Mouse (Mus musculus): ENCODE data around the gene Usp29. TPM values are rescaled to one million over a fixed set of nuclear protein-coding genes. Genes with fewer than 3 reads are reported as not detected.
A peak's percentile ranks its signal among the peaks of the same experiment; 100 is the strongest.

The Usp29 gene
- polyA plus RNA-seq, 1 experiment from 2014 or later = 9.6 TPM

- Histone ChIP-seq H3K27me3 (no peaks in the 10 kb centered on the region), H3K36me3 (no peaks in the 10 kb centered on the region), H3K4me2 (no peak overlapping the region), H3K9me3 (no peaks in the 10 kb centered on the region), H3K27ac (no peak overlapping the region; the same call in 1 of the 2 replicates), H3K4me1 (peaks cover 10% of the 10 kb centered on the region), H3K9ac (no peak overlapping the region), H3K4me3 (no peak overlapping the region)
- WGBS = 68% methylated on average over 3 of the region's 3 CpGs
- no peak for ATAC-seq (ENCODE audit: insufficient number of reproducible peaks, low FRiP score, low TSS enrichment, low read depth)
Measured at GRCm38 (mm10) chr7:6793811-6794210, 63.4 kb downstream of the Usp29 start.

- H3K9ac ChIP-seq = no peak overlapping the region
- H3K4me2 ChIP-seq = no peak overlapping the region
- peak overlapping the region; percentile 17; the same call in 1 of the 2 replicates for H3K27ac ChIP-seq
- no peak overlapping the region for H3K4me3 ChIP-seq
- no peaks in the 10 kb centered on the region for H3K9me3 ChIP-seq
- ATAC-seq (ENCODE audit: insufficient number of reproducible peaks, low FRiP score, low TSS enrichment, low read depth) = no peak
- H3K27me3 ChIP-seq = no peaks in the 10 kb centered on the region
- WGBS = 53% methylated on average over 2 of the region's 2 CpGs
- H3K36me3 ChIP-seq = no peaks in the 10 kb centered on the region
- peaks cover 22% of the 10 kb centered on the region for H3K4me1 ChIP-seq
Measured at GRCm38 (mm10) chr7:6797408-6797807, 67.0 kb downstream of the Usp29 start.

GRCm38 (mm10) chr7:6799105-6799805, 68.9 kb downstream of the Usp29 start:
- peak; percentile 26; the same call in 1 of the 2 replicates for ATAC-seq (ENCODE audit: insufficient number of reproducible peaks, low FRiP score, low TSS enrichment, low read depth)
- Histone ChIP-seq H3K4me2 (no peak overlapping the region), H3K9me3 (no peaks in the 10 kb centered on the region), H3K9ac (no peak overlapping the region), H3K27me3 (no peaks in the 10 kb centered on the region), H3K27ac (0 out of 2 replicates have a peak overlapping the region, but pooled peaks have one; percentile 77), H3K4me1 (peaks cover 20% of the 10 kb centered on the region), H3K36me3 (no peaks in the 10 kb centered on the region), H3K4me3 (no peak overlapping the region)
- 31% methylated on average over 9 of the region's 9 CpGs for WGBS

- H3K27me3 ChIP-seq = no peaks in the 10 kb centered on the region
- no peak overlapping the region for H3K4me2 ChIP-seq
- H3K36me3 ChIP-seq = no peaks in the 10 kb centered on the region
- peaks cover 20% of the 10 kb centered on the region for H3K4me1 ChIP-seq
- 54% methylated on average over 12 of the region's 12 CpGs for WGBS
- no peaks in the 10 kb centered on the region for H3K9me3 ChIP-seq
- H3K27ac ChIP-seq = peak overlapping the region; percentile 77
- H3K4me3 ChIP-seq = no peak overlapping the region
- no peak overlapping the region for H3K9ac ChIP-seq
- peak; percentile 77 for ATAC-seq (ENCODE audit: insufficient number of reproducible peaks, low FRiP score, low TSS enrichment, low read depth)
Measured at GRCm38 (mm10) chr7:6800586-6801441, 70.4 kb downstream of the Usp29 start.

- no peak for ATAC-seq (ENCODE audit: insufficient number of reproducible peaks, low FRiP score, low TSS enrichment, low read depth)
- Histone ChIP-seq H3K9ac (no peak overlapping the region), H3K36me3 (no peaks in the 10 kb centered on the region), H3K27me3 (no peaks in the 10 kb centered on the region), H3K27ac (peak overlapping the region; percentile 77), H3K4me2 (no peak overlapping the region), H3K4me3 (no peak overlapping the region), H3K9me3 (no peaks in the 10 kb centered on the region), H3K4me1 (peaks cover 20% of the 10 kb centered on the region)
- WGBS = 67% methylated on average over 6 of the region's 6 CpGs
Measured at GRCm38 (mm10) chr7:6801642-6802041, 71.3 kb downstream of the Usp29 start.

- H3K4me2 ChIP-seq = no peak overlapping the region
- 54% methylated on average over 3 of the region's 3 CpGs for WGBS
- no peak overlapping the region for H3K27ac ChIP-seq
- no peak overlapping the region for H3K4me3 ChIP-seq
- H3K27me3 ChIP-seq = no peaks in the 10 kb centered on the region
- ATAC-seq (ENCODE audit: insufficient number of reproducible peaks, low FRiP score, low TSS enrichment, low read depth) = no peak
- H3K9ac ChIP-seq = no peak overlapping the region
- no peaks in the 10 kb centered on the region for H3K9me3 ChIP-seq
- no peaks in the 10 kb centered on the region for H3K36me3 ChIP-seq
- H3K4me1 ChIP-seq = peaks cover 2% of the 10 kb centered on the region; the same call in 1 of the 2 replicates
Measured at GRCm38 (mm10) chr7:6810556-6810955, 80.2 kb downstream of the Usp29 start.

- Histone ChIP-seq H3K4me2 (no peak overlapping the region), H3K36me3 (no peaks in the 10 kb centered on the region), H3K4me3 (no peak overlapping the region), H3K27me3 (no peaks in the 10 kb centered on the region), H3K4me1 (peaks cover 7% of the 10 kb centered on the region; the same call in 1 of the 2 replicates), H3K9ac (no peak overlapping the region), H3K9me3 (no peaks in the 10 kb centered on the region), H3K27ac (peak overlapping the region; percentile 84)
- peak; percentile 77; the same call in 1 of the 2 replicates for ATAC-seq (ENCODE audit: insufficient number of reproducible peaks, low FRiP score, low TSS enrichment, low read depth)
- 31% methylated on average over 8 of the region's 8 CpGs for WGBS
Measured at GRCm38 (mm10) chr7:6814971-6815370, 84.6 kb downstream of the Usp29 start.

GRCm38 (mm10) chr7:6816706-6817376, 86.5 kb downstream of the Usp29 start:
- H3K27me3 ChIP-seq = no peaks in the 10 kb centered on the region
- no peak overlapping the region for H3K4me2 ChIP-seq
- no peak overlapping the region for H3K4me3 ChIP-seq
- H3K4me1 ChIP-seq = peaks cover 7% of the 10 kb centered on the region; the same call in 1 of the 2 replicates
- no peaks in the 10 kb centered on the region for H3K9me3 ChIP-seq
- H3K9ac ChIP-seq = no peak overlapping the region
- 67% methylated on average over 5 of the region's 5 CpGs for WGBS
- no peak for ATAC-seq (ENCODE audit: insufficient number of reproducible peaks, low FRiP score, low TSS enrichment, low read depth)
- no peaks in the 10 kb centered on the region for H3K36me3 ChIP-seq
- no peak overlapping the region; the same call in 1 of the 2 replicates for H3K27ac ChIP-seq

- H3K27me3 ChIP-seq = no peaks in the 10 kb centered on the region
- no peak overlapping the region for H3K4me2 ChIP-seq
- H3K4me3 ChIP-seq = no peak overlapping the region
- WGBS = 51% methylated on average over 6 of the region's 6 CpGs
- H3K4me1 ChIP-seq = peaks cover 15% of the 10 kb centered on the region
- no peak overlapping the region for H3K9ac ChIP-seq
- peak overlapping the region; percentile 83 for H3K27ac ChIP-seq
- H3K36me3 ChIP-seq = no peaks in the 10 kb centered on the region
- no peaks in the 10 kb centered on the region for H3K9me3 ChIP-seq
- peak; percentile 79 for ATAC-seq (ENCODE audit: insufficient number of reproducible peaks, low FRiP score, low TSS enrichment, low read depth)
Measured at GRCm38 (mm10) chr7:6820296-6820695, 89.9 kb downstream of the Usp29 start.

- peak overlapping the region; percentile 59 for H3K27ac ChIP-seq
- 45% methylated on average over 4 of the region's 4 CpGs for WGBS
- no peak for ATAC-seq (ENCODE audit: insufficient number of reproducible peaks, low FRiP score, low TSS enrichment, low read depth)
Measured at GRCm38 (mm10) chr7:6822633-6823032, 92.3 kb downstream of the Usp29 start.

GRCm38 (mm10) chr7:6823673-6824072, 93.3 kb downstream of the Usp29 start:
- H3K4me3 ChIP-seq = no peak overlapping the region
- peaks cover 11% of the 10 kb centered on the region for H3K4me1 ChIP-seq
- H3K9ac ChIP-seq = no peak overlapping the region
- H3K27ac ChIP-seq = peak overlapping the region; percentile 12; the same call in 1 of the 2 replicates
- WGBS = 39% methylated on average over 2 of the region's 2 CpGs
- no peaks in the 10 kb centered on the region for H3K36me3 ChIP-seq
- H3K4me2 ChIP-seq = no peak overlapping the region
- no peaks in the 10 kb centered on the region for H3K9me3 ChIP-seq
- no peaks in the 10 kb centered on the region for H3K27me3 ChIP-seq
- ATAC-seq (ENCODE audit: insufficient number of reproducible peaks, low FRiP score, low TSS enrichment, low read depth) = no peak

More at GRCm38 (mm10) chr7:6822633-6823032, 92.3 kb downstream of the Usp29 start:
- Histone ChIP-seq H3K9me3 (no peaks in the 10 kb centered on the region), H3K27me3 (no peaks in the 10 kb centered on the region), H3K4me3 (no peak overlapping the region), H3K4me1 (peaks cover 11% of the 10 kb centered on the region), H3K9ac (no peak overlapping the region), H3K36me3 (no peaks in the 10 kb centered on the region), H3K4me2 (no peak overlapping the region)
